Mouse (Mus musculus) ES-Bruce4 (cell line): ENCODE measurements around the gene Slc47a2.

Source experiments
- CTCF ChIP-seq: IDR thresholded peaks from one replicate; pipeline ENCODE4 v1.8.1; 2011; ENCODE audit warnings: low read depth, low read length
- EP300 ChIP-seq: IDR thresholded peaks from 2 replicates; pipeline ENCODE4 v1.6.1; 2011; ENCODE audit warnings: low read depth, low read length; ENCODE audit not compliant: insufficient read depth
- POLR2A ChIP-seq: IDR thresholded peaks from one replicate; pipeline ENCODE4 v1.8.1; 2011; ENCODE audit warnings: low read length; ENCODE audit not compliant: insufficient read depth

DNA sequence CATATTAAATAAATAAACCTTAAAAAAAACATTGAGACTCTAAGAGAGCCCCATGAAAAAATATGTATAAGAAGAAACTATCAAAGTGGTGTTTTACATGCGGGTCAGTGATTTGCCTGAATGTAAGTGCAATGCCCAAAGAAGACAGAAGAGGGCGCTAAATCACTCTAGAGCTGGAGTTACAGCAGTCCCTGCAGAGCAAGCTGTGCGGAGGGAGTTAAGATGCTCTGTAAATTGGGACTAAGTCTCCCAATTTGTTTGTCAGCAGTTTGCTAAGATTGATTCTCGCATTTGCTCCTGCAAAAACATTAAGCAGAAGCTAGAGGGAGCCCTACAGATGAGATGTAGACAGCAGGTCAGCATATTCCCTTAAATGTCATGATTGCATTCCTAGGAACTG is 37.3 kb downstream of the Slc47a2 start:
- no peak for TF ChIP-seq CTCF
- TF ChIP-seq EP300, result no peak
- TF ChIP-seq POLR2A, result no peak
